ENCODE assay signal across 8 mouse cellular contexts in the genomic region with DNA sequence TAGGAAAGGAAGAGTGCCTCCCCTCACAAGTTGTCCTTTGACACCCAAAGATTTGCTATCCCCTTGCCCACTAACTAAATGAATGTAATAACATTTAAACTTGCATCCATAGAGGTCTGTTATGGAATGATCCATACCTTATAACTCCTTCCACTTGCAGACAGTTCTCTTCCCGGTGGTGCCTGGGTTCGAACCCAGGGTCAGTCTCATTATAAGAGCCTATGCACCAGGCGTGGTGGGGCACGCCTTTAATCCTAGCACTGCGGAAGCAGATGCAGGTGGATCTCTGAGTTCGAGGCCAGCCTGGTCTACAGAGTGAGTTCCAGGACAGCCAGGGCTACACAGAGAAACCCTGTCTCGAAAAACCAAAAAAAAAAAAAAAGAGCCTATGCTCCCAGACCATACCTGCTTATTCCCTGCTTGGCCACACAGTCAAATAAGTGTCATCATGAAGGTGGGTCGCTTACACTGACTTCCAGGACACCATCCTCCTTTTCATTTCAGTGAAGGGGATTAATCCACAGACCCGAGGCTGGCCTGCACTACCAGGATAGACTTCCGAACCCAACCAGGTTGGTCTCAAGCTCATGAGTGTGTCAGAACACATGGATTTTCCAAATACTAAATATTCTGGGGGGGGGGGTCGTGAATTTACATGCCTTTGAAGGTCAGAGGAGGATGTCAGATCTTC. TPM values are rescaled to one million over a fixed set of nuclear protein-coding genes. Genes with fewer than 3 reads are reported as not detected.
DNase-seq lines count a peak whose midpoint lies in the region; ATAC-seq and TF ChIP-seq lines count a peak whose summit lies in the region.

No protein-coding gene starts in this region.

- peaks cover 36% of the 10 kb centered on the region for H3K36me3 ChIP-seq in forebrain, embryonic 10.5 days (replicated peaks)
- H3K36me3 ChIP-seq in forebrain, postnatal 0 days (ENCODE audit: insufficient read depth) = peaks cover 23% of the 10 kb centered on the region
- peaks cover 29% of the 10 kb centered on the region for H3K36me3 ChIP-seq in limb, embryonic 13.5 days

- ATAC-seq in forebrain, postnatal 0 days = no peak
- no peak for ATAC-seq in limb, embryonic 13.5 days (ENCODE audit: low FRiP score, low read depth)

- H3K4me2 ChIP-seq in forebrain, postnatal 0 days (ENCODE audit: low read depth) = no peak overlapping the region
- H3K4me2 ChIP-seq in limb, embryonic 13.5 days (replicated peaks) = peak overlapping the region; percentile 99; the same call in 1 of the 2 replicates

- no peaks in the 10 kb centered on the region for H3K9me3 ChIP-seq in forebrain, embryonic 10.5 days
- H3K9me3 ChIP-seq in forebrain, postnatal 0 days (ENCODE audit: low read length) = no peaks in the 10 kb centered on the region
- 0 out of 2 replicates have a peak, but pooled peaks cover 5% of the 10 kb centered on the region for H3K9me3 ChIP-seq in limb, embryonic 13.5 days

- H3K9ac ChIP-seq in forebrain, postnatal 0 days = no peak overlapping the region
- no peak overlapping the region for H3K9ac ChIP-seq in limb, embryonic 13.5 days

- no peak for DNase-seq in forebrain, embryonic 10.5 days (ENCODE audit: extremely low spot score, low spot score)
- DNase-seq in forebrain, postnatal 0 days = no peak
- no peak for DNase-seq in layer of hippocampus, adult 2 months (ENCODE audit: low spot score in 2 of 2)
- DNase-seq in layer of hippocampus, postnatal 14 days (ENCODE audit: low spot score in 2 of 2) = no peak
- peak; percentile 20 for DNase-seq in MN1 (ENCODE audit: low spot score)
- DNase-seq in adrenal gland, postnatal 10 days = no peak
- DNase-seq in gastrocnemius, postnatal 10 days = no peak

- H3K4me3 ChIP-seq in forebrain, embryonic 10.5 days = peak overlapping the region; percentile 95
- H3K4me3 ChIP-seq in forebrain, postnatal 0 days (ENCODE audit: low read depth, low read length) = no peak overlapping the region
- no peak overlapping the region for H3K4me3 ChIP-seq in layer of hippocampus, adult 2 months
- H3K4me3 ChIP-seq in limb, embryonic 13.5 days = 0 out of 2 replicates have a peak overlapping the region, but pooled peaks have one; percentile 81

- WGBS in forebrain, embryonic 10.5 days = 73% methylated on average over 11 of the region's 11 CpGs
- WGBS in forebrain, postnatal 0 days = 75% methylated on average over 11 of the region's 11 CpGs
- 76% methylated on average over 11 of the region's 11 CpGs for WGBS in limb, embryonic 13.5 days

- no peak for TF ChIP-seq CTCF in forebrain, postnatal 0 days (IDR thresholded peaks at IDR 0.05; ENCODE audit: low read depth)
- TF ChIP-seq CTCF in layer of hippocampus, adult 2 months (conservative IDR thresholded peaks at IDR 0.05) = no peak

- peaks cover 45% of the 10 kb centered on the region for H3K27me3 ChIP-seq in forebrain, embryonic 10.5 days (ENCODE audit: poor library complexity, severe bottlenecking)
- H3K27me3 ChIP-seq in forebrain, postnatal 0 days (ENCODE audit: insufficient read depth, low read length) = no peaks in the 10 kb centered on the region
- H3K27me3 ChIP-seq in limb, embryonic 13.5 days = peaks cover 45% of the 10 kb centered on the region

- H3K27ac ChIP-seq in forebrain, embryonic 10.5 days = peak overlapping the region; percentile 85; the same call in 1 of the 2 replicates
- H3K27ac ChIP-seq in forebrain, postnatal 0 days (ENCODE audit: low read depth, low read length) = no peak overlapping the region
- peak overlapping the region; percentile 99 for H3K27ac ChIP-seq in layer of hippocampus, adult 2 months
- H3K27ac ChIP-seq in limb, embryonic 13.5 days = no peak overlapping the region

- H3K4me1 ChIP-seq in forebrain, embryonic 10.5 days = peaks cover 85% of the 10 kb centered on the region
- H3K4me1 ChIP-seq in forebrain, postnatal 0 days (ENCODE audit: insufficient read depth) = peaks cover 17% of the 10 kb centered on the region
- H3K4me1 ChIP-seq in limb, embryonic 13.5 days = peaks cover 64% of the 10 kb centered on the region

RNA-seq across cellular contexts. Expression of gene Cbarp, which starts 0.5 kb away (rescaled TPM):
- 6.8 and 7.3 TPM in 2 replicates for polyA plus RNA-seq in forebrain, embryonic 10.5 days (2016; fragmentation: Nextera tagmentation; extraction: Ambion mirVana)
- 114 and 151 TPM in 2 replicates for total RNA-seq in forebrain, postnatal 0 days (2014; rRNA removed)
- 57.5 and 68.2 TPM in 2 replicates for polyA plus RNA-seq in forebrain, postnatal 0 days (2015; fragmentation: Nextera tagmentation; extraction: Ambion mirVana)
- total RNA-seq in layer of hippocampus, adult 2 months (2021) = 100 to 1,000 TPM; 331 to 341 TPM
- 100 to 1,000 TPM; 401 to 436 TPM for total RNA-seq in layer of hippocampus, postnatal 14 days (2021)
- 7.4 and 8.1 TPM in 2 replicates for polyA plus RNA-seq in limb, embryonic 13.5 days (2015; fragmentation: Nextera tagmentation; extraction: Ambion mirVana)
- total RNA-seq in adrenal gland, postnatal 10 days (2021) = 10 to 100 TPM; 41.6 to 65.6 TPM
- total RNA-seq in gastrocnemius, postnatal 10 days (2021) = 1 to 10 TPM; 2.3 to 3.2 TPM

RNA-seq across cellular contexts. Expression of gene Atp5d, which starts 1.7 kb away (rescaled TPM):
- polyA plus RNA-seq in forebrain, embryonic 10.5 days (2016; fragmentation: Nextera tagmentation; extraction: Ambion mirVana) = 495 and 498 TPM in 2 replicates
- 154 and 193 TPM in 2 replicates for total RNA-seq in forebrain, postnatal 0 days (2014; rRNA removed)
- 633 and 650 TPM in 2 replicates for polyA plus RNA-seq in forebrain, postnatal 0 days (2015; fragmentation: Nextera tagmentation; extraction: Ambion mirVana)
- total RNA-seq in layer of hippocampus, adult 2 months (2021) = 100 to 1,000 TPM; 332 to 344 TPM
- 100 to 1,000 TPM; 397 to 417 TPM for total RNA-seq in layer of hippocampus, postnatal 14 days (2021)
- 456 and 475 TPM in 2 replicates for polyA plus RNA-seq in limb, embryonic 13.5 days (2015; fragmentation: Nextera tagmentation; extraction: Ambion mirVana)
- total RNA-seq in adrenal gland, postnatal 10 days (2021) = 100 to 1,000 TPM; 982 to 996 TPM
- total RNA-seq in gastrocnemius, postnatal 10 days (2021) = 100 to 1,000 TPM; 576 to 659 TPM

RNA-seq across cellular contexts. Expression of gene Midn, which starts 8.0 kb away (rescaled TPM):
- polyA plus RNA-seq in forebrain, embryonic 10.5 days (2016; fragmentation: Nextera tagmentation; extraction: Ambion mirVana) = 19.1 and 19.8 TPM in 2 replicates
- total RNA-seq in forebrain, postnatal 0 days (2014; rRNA removed) = 91.5 and 120 TPM in 2 replicates
- 19.3 and 21.3 TPM in 2 replicates for polyA plus RNA-seq in forebrain, postnatal 0 days (2015; fragmentation: Nextera tagmentation; extraction: Ambion mirVana)
- 10 to 100 TPM; 53.1 to 54.5 TPM for total RNA-seq in layer of hippocampus, adult 2 months (2021)
- 10 to 100 TPM; 90.9 to 100.0 TPM for total RNA-seq in layer of hippocampus, postnatal 14 days (2021)
- polyA plus RNA-seq in limb, embryonic 13.5 days (2015; fragmentation: Nextera tagmentation; extraction: Ambion mirVana) = 22.9 and 23.2 TPM in 2 replicates
- 100 to 1,000 TPM; 106 to 127 TPM for total RNA-seq in adrenal gland, postnatal 10 days (2021)
- 10 to 100 TPM; 34.3 to 62.7 TPM for total RNA-seq in gastrocnemius, postnatal 10 days (2021)

RNA-seq across cellular contexts. Expression of gene Stk11, which starts 24.5 kb away (rescaled TPM):
- polyA plus RNA-seq in forebrain, embryonic 10.5 days (2016; fragmentation: Nextera tagmentation; extraction: Ambion mirVana) = 14.4 and 18.1 TPM in 2 replicates
- total RNA-seq in forebrain, postnatal 0 days (2014; rRNA removed) = 77.2 and 77.8 TPM in 2 replicates
- polyA plus RNA-seq in forebrain, postnatal 0 days (2015; fragmentation: Nextera tagmentation; extraction: Ambion mirVana) = 13.6 and 14.8 TPM in 2 replicates
- 10 to 100 TPM; 96.8 to 97.7 TPM for total RNA-seq in layer of hippocampus, adult 2 months (2021)
- 10 to 100 TPM; 89.2 to 90.7 TPM for total RNA-seq in layer of hippocampus, postnatal 14 days (2021)
- 17.1 and 17.4 TPM in 2 replicates for polyA plus RNA-seq in limb, embryonic 13.5 days (2015; fragmentation: Nextera tagmentation; extraction: Ambion mirVana)
- total RNA-seq in adrenal gland, postnatal 10 days (2021) = 100 to 1,000 TPM; 133 to 151 TPM
- 100 to 1,000 TPM; 105 to 110 TPM for total RNA-seq in gastrocnemius, postnatal 10 days (2021)

RNA-seq across cellular contexts. Expression of gene Cirbp, which starts 25.7 kb away (rescaled TPM):
- polyA plus RNA-seq in forebrain, embryonic 10.5 days (2016; fragmentation: Nextera tagmentation; extraction: Ambion mirVana) = 90.9 and 116 TPM in 2 replicates
- total RNA-seq in forebrain, postnatal 0 days (2014; rRNA removed) = 345 and 424 TPM in 2 replicates
- 834 and 838 TPM in 2 replicates for polyA plus RNA-seq in forebrain, postnatal 0 days (2015; fragmentation: Nextera tagmentation; extraction: Ambion mirVana)
- 100 to 1,000 TPM in 1 of 2 experiments, 10 to 100 TPM in 1; 88.3 to 103 TPM for total RNA-seq in layer of hippocampus, adult 2 months (2021)
- total RNA-seq in layer of hippocampus, postnatal 14 days (2021) = 100 to 1,000 TPM in 1 of 2 experiments, 10 to 100 TPM in 1; 93.5 to 126 TPM
- polyA plus RNA-seq in limb, embryonic 13.5 days (2015; fragmentation: Nextera tagmentation; extraction: Ambion mirVana) = 149 and 194 TPM in 2 replicates
- 100 to 1,000 TPM; 102 to 168 TPM for total RNA-seq in adrenal gland, postnatal 10 days (2021)
- 10 to 100 TPM; 84.3 to 88.4 TPM for total RNA-seq in gastrocnemius, postnatal 10 days (2021)

Comparison
In these comparisons a context has a peak if more than half of its experiments do, and no peak if none do; other contexts are left out.
1. H3K27ac ChIP-seq: peak in forebrain, embryonic 10.5 days (single experiment) and layer of hippocampus, adult 2 months (single experiment); none in forebrain, postnatal 0 days (single experiment) and limb, embryonic 13.5 days (single experiment).
2. H3K4me3 ChIP-seq: peak in forebrain, embryonic 10.5 days (single experiment) and limb, embryonic 13.5 days (single experiment); none in forebrain, postnatal 0 days (single experiment) and layer of hippocampus, adult 2 months (single experiment).
3. RNA of gene Cbarp, which starts 0.5 kb away (total RNA-seq): 401 to 436 TPM in layer of hippocampus, postnatal 14 days, 331 to 341 TPM in layer of hippocampus, adult 2 months, 114 to 151 TPM in forebrain, postnatal 0 days and 41.6 to 65.6 TPM in adrenal gland, postnatal 10 days; 2.3 to 3.2 TPM in gastrocnemius, postnatal 10 days; every median in the first group is over 10 times any median in the second.